Mouse (Mus musculus): ENCODE results near the gene Omd.
"Not testable (repeated sequence)": the region's sequence is repeated elsewhere in the genome, so short reads cannot be mapped to it uniquely, and the experiment has no call there.

The Omd gene

GRCm38 (mm10) chr13:49581541-49582530 lies at the start of gene Omd:
TSS of gene Omd (plus strand) at chr13:49582462.
- no peak for DNase-seq (ENCODE audit: low spot score in 2 of 2)

- DNase-seq (ENCODE audit: low spot score in 2 of 2) = no peak
These were observed 45.3 kb upstream of the Omd start for GRCm38 (mm10) chr13:49536946-49537345.

- no peak for DNase-seq (ENCODE audit: low spot score in 2 of 2)
These were observed 43.6 kb upstream of the Omd start for GRCm38 (mm10) chr13:49538693-49539092.

GRCm38 (mm10) chr13:49544279-49544678 lies 38.0 kb upstream of the Omd start, which contains the start of gene Aspn:
TSS of gene Aspn (plus strand) at chr13:49544443.
- DNase-seq (ENCODE audit: low spot score in 2 of 2) = no peak

GRCm38 (mm10) chr13:49545646-49546045 lies 36.6 kb upstream of the Omd start:
- no peak for DNase-seq (ENCODE audit: low spot score in 2 of 2)

DNA sequence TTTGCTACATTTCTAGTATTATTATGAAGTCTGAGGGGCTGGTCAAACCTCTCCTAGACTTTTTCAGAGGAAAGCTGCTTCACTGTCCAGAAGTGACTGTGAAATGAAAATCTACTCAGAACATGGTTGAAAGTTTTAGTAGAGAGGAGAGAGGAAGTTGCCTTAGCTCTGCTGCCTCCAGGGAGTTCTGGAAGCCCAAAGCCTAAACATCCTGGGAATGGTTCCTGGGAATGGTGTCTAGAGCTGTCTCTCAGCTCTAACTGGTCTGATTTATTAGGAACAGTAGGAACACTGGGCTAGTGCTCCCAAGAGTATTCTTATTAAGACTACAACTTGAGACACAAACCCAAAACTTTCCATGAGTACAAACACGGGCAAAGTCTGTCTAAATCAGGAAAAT lies 35.7 kb upstream of the Omd start:
- DNase-seq (ENCODE audit: low spot score in 2 of 2) = no peak

DNA sequence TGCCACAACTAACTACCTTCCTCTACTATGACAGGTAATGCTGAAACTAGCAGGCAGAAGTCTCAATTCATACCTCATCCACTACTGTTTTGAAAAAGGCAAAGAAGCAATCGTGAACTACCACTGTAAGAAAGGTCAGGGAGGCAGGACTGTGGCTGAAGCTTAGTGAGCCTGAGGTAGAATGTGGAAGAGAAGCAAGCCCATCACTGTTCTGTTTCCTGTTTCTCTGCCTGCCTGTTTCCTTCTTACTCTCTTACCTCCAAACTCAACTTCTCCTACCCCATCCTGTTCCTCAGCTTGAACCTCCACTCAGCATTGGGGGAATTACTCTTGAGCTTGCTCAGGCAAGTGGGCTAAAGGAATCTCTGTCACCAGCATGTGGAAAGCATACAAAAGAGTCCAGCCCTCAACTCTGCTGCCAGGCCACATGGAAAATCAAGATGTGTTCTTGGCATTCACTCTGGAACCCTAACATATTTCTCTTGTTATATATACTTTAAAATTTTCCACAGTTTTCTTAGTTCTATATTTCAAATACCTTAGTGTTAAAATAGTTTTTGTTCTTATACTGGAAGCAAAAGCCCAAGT lies 34.6 kb upstream of the Omd start:
- DNase-seq (ENCODE audit: low spot score in 2 of 2) = no peak

DNA sequence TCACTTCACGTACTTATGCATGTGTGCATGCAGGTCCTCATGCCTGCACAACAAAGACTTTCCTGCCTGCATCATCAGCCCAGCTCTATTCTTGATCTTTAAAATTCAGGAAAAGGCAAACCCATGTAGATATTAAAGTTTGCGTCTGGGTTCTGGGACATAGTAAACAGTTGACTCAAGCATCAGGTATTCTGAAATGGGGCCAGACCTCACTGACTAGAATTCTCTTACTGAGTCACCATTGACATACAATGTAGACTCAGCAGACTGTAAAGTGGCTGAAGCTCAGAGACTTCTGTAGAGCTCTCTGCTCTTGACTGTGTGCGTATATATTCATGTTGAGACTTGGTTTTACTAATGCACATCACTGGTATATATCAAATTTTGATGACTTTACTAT lies 32.6 kb upstream of the Omd start:
- DNase-seq (ENCODE audit: low spot score in 2 of 2) = no peak

- no peak for DNase-seq (ENCODE audit: low spot score in 2 of 2)
These were observed 27.7 kb upstream of the Omd start for GRCm38 (mm10) chr13:49554519-49554918.

GRCm38 (mm10) chr13:49556203-49556602 lies 26.1 kb upstream of the Omd start:
- no peak for DNase-seq (ENCODE audit: low spot score in 2 of 2)

GRCm38 (mm10) chr13:49556924-49557323 lies 25.3 kb upstream of the Omd start:
- DNase-seq (ENCODE audit: low spot score in 2 of 2) = no peak

- no peak for DNase-seq (ENCODE audit: low spot score in 2 of 2)
These were observed 23.1 kb upstream of the Omd start for GRCm38 (mm10) chr13:49559185-49559584.

GRCm38 (mm10) chr13:49560886-49561285 lies 21.4 kb upstream of the Omd start:
- DNase-seq (ENCODE audit: low spot score in 2 of 2) = no peak

DNA sequence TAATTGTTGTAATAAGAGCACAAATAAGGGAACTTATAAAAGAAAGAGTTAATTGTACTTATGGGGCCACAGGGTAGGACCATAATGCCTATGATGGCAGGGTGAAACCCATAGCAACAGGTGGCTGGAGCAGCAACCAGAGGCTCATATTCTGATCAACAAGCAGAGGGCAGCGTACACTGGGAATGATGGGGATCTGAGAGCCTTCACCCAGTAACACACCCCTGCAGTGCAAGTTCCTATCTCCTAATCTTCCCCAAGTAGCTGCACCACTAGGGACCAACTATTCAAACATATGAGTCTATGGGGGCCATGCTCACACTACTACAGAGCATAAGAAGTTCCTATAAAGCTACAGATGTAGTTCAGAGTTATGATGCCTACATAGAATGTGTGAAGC lies 17.9 kb upstream of the Omd start:
- DNase-seq (ENCODE audit: low spot score in 2 of 2) = no peak

DNA sequence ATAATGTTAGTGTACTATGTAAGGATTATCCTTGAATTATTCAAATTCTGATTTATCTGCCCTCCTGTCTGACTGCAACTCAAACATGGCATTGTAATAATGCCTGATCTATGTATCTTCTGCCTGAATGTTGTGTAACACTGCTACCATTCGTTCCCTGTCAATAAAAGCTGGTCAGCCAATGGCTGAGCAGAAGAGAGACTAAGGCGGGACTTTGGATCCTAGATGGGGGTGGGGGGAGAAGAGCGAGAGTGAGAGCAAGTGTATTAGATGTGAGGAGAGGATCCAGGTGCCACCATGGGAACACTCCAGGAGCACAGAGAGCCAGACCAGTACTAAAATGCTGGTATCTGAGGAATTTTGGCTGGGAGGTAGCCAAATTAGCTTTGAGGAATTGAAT lies 11.9 kb upstream of the Omd start:
- DNase-seq (ENCODE audit: low spot score in 2 of 2) = no peak

GRCm38 (mm10) chr13:49571418-49571817 lies 10.8 kb upstream of the Omd start:
- no peak for DNase-seq (ENCODE audit: low spot score in 2 of 2)

- no peak for DNase-seq (ENCODE audit: low spot score in 2 of 2)
These were observed 1.6 kb downstream of the Omd start for GRCm38 (mm10) chr13:49583859-49584258.

GRCm38 (mm10) chr13:49584307-49585005 lies 2.2 kb downstream of the Omd start:
- DNase-seq (ENCODE audit: low spot score in 2 of 2) = no peak

- DNase-seq (ENCODE audit: low spot score in 2 of 2) = no peak
These were observed 3.8 kb downstream of the Omd start for GRCm38 (mm10) chr13:49586062-49586461.

DNA sequence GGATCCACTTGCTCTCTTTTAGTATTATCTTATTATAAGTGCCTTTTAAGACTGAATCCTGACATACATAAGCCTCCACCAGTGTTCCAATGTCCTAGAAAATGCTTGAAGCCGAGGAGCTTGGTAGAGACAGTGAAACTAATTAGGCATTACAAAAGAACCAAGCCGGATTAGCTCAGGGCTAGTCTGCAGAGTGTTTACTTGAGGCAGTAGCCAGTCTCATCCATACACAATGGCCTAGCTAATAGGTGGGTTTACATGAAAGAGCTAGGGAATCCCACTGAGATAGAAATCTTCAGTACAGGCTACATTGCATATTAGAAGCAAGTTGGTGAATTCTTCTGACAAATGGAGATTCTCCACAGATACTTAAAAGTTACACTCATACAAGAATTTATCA lies 20.3 kb downstream of the Omd start:
- DNase-seq (ENCODE audit: low spot score in 2 of 2) = not testable (repeated sequence)

DNA sequence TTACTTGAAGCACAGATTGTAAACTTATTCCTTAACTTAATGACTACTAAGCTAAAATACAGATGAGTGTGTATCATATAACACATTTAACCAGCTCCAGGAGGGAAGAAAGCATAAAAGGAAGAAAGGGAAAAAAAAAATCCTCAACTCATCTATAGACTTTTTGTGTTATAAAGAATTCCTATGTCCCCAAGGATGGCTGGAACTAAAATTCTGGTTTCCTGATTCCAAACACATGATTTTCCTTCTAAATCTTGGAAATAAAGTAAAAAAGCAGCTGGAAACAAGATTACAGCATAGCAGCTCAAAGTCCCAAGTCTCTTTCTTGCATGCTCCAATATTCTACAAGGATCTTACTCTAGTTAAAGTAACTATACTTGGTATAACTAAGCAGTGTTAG lies 21.3 kb downstream of the Omd start:
- no peak for DNase-seq (ENCODE audit: low spot score in 2 of 2)

DNA sequence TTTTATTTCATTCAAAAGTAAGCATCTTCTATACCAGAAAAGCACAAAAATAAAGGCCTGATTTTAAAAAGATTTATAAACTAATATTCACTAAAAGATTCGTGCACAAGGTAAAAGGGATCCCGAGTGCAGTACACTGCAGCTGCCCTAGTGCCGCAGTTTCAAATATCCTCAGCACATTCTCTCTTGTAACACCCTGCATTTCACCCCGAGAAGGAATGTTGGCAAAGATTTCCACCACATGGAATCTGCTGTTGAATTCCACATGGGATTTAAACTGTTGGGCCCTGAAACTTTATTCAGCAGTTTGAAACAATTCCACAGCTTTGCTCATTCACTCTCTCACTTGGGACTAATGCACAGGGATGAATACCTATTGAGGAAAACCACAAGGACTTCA lies 25.5 kb downstream of the Omd start, which contains the start of gene Ogn:
Gene Ogn, plus strand, starts transcription at position 333 of the 400 bp plus-strand sequence.
- DNase-seq (ENCODE audit: low spot score in 2 of 2) = no peak
